Mouse (Mus musculus): ENCODE measurements around the gene Insig2.

Gene Insig2

GRCm38 (mm10) chr1:121326591-121327343 lies 5.6 kb downstream of the Insig2 start:
- DNase-seq (ENCODE audit: low read depth, low spot score), result no peak

- DNase-seq (ENCODE audit: low read depth, low spot score), result no peak
These were observed 8.9 kb downstream of the Insig2 start for GRCm38 (mm10) chr1:121323501-121323900.

- peak; percentile 36 for DNase-seq (ENCODE audit: low read depth, low spot score)
These were observed 17.5 kb downstream of the Insig2 start for GRCm38 (mm10) chr1:121314766-121315428.

- DNase-seq (ENCODE audit: low read depth, low spot score), result no peak
These were observed 19.2 kb downstream of the Insig2 start for GRCm38 (mm10) chr1:121313181-121313580.

- no peak for DNase-seq (ENCODE audit: low read depth, low spot score)
These were observed 20.1 kb downstream of the Insig2 start for GRCm38 (mm10) chr1:121312326-121312725.

GRCm38 (mm10) chr1:121296717-121297255 lies 35.6 kb downstream of the Insig2 start:
- peak; percentile 6 for DNase-seq (ENCODE audit: low read depth, low spot score)

- DNase-seq (ENCODE audit: low read depth, low spot score), result no peak
These were observed 38.8 kb downstream of the Insig2 start for GRCm38 (mm10) chr1:121293571-121293970.

- peak; percentile 11 for DNase-seq (ENCODE audit: low read depth, low spot score)
These were observed 41.5 kb downstream of the Insig2 start for GRCm38 (mm10) chr1:121290841-121291240.

GRCm38 (mm10) chr1:121290340-121290739 lies 42.0 kb downstream of the Insig2 start:
- peak; percentile 54 for DNase-seq (ENCODE audit: low read depth, low spot score)

GRCm38 (mm10) chr1:121284197-121284596 lies 48.2 kb downstream of the Insig2 start:
- DNase-seq (ENCODE audit: low read depth, low spot score), result no peak

- DNase-seq (ENCODE audit: low read depth, low spot score), result no peak
These were observed 51.9 kb downstream of the Insig2 start for GRCm38 (mm10) chr1:121280501-121280900.

GRCm38 (mm10) chr1:121278370-121278769 lies 54.0 kb downstream of the Insig2 start:
- no peak for DNase-seq (ENCODE audit: low read depth, low spot score)

- no peak for DNase-seq (ENCODE audit: low read depth, low spot score)
These were observed 54.9 kb downstream of the Insig2 start for GRCm38 (mm10) chr1:121277466-121277865.

- DNase-seq (ENCODE audit: low read depth, low spot score), result no peak
These were observed 56.4 kb downstream of the Insig2 start for GRCm38 (mm10) chr1:121275961-121276506.

GRCm38 (mm10) chr1:121260171-121260741 lies 72.1 kb downstream of the Insig2 start:
- DNase-seq (ENCODE audit: low read depth, low spot score), result no peak

Data from telencephalon, adult 2 months (tissue).